Mouse (Mus musculus): ENCODE data around the gene Xk. TPM values are rescaled to one million over a fixed set of nuclear protein-coding genes. Genes with fewer than 3 reads are reported as not detected.
"Not testable (repeated sequence)": the region's sequence is repeated elsewhere in the genome, so short reads cannot be mapped to it uniquely, and the experiment has no call there.

Gene Xk
- total RNA-seq, 2 experiments from 2014 or later, result 13.2 to 15.7 TPM

DNA sequence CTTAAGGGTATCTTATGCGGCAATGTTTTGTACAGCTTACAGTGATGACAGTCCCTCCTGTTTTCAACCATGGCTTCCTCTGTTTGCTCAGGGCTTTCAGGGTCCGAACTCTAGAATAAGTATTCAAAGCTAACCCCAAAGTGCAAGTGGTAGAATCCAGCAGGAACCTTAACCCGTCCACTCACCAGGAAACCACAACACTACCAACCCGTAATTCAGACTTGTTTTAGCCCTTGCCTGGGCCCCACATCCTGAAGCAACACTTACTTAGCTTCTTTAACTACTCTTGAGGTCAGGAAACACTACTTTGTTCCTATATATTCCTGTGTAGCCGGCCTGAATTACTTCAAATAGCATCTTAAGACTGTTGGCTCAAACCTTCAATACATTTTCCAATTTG is 30.2 kb downstream of the Xk start:
- intact Hi-C loops (cut with DNase I), result no loop called here
- no peak for DNase-seq (ENCODE audit: low spot score in 2 of 2)

DNA sequence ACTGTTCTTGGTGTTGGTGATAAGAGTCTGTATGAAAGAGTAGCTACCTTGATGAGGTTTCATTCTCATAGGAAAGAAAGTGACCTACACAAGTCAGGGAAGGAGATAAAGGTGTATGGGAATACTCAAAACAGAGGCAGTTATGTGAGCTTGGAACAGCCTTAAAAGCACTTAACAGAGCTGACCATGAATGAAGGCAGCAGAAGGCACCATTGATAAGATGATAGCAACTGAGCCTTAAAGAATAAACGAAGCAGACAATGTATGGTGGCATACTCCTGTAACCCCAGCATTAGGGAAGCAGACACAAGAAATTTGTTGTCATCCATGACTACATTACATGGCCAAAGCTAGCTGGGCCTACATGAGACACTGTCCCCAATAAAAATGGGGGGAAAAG is 30.9 kb downstream of the Xk start:
- no peak for DNase-seq (ENCODE audit: low spot score in 2 of 2)
- intact Hi-C loops (cut with DNase I), result no loop called here

GRCm38 (mm10) chrX:9316457-9316856 is 43.9 kb downstream of the Xk start:
- DNase-seq (ENCODE audit: low spot score in 2 of 2); intact Hi-C loops (cut with DNase I): not testable (repeated sequence)

GRCm38 (mm10) chrX:9327954-9328353 is 55.4 kb downstream of the Xk start:
- DNase-seq (ENCODE audit: low spot score in 2 of 2), result not testable (repeated sequence)
- intact Hi-C loops (cut with DNase I), result loop anchor here (10.0 kb wide), 1 partner anchor 197 kb away; no protein-coding TSS in a partner anchor

DNA sequence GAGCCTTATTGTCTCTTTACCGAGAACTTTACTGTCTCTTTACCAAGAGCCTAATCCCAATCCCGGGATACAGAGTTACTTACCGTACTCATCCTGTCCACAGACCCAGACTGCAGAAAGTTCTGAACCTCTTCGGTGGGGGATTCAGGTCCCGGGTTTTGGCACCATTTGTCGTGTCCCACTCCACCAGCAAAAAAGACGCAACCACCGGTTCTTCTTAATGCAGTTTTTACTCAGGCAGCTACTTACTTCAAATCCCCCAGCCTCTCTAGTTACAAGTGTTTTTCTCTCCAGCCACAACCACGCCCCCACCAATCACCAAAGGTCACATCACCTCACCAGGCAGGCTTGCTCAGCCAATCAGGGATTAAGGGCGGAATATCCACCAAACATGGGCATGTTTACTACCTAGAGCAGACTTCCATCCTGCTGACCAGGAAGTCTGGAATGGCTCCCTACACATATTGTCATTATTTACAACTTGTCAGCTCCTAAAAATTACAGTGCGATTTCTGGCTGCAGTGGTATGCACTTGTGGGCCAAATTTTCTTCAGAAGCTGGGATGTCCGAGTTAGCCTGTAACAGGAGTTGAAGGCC is 59.9 kb downstream of the Xk start:
- intact Hi-C loops (cut with DNase I); DNase-seq (ENCODE audit: low spot score in 2 of 2): not testable (repeated sequence)

- intact Hi-C loops (cut with DNase I), result not testable (repeated sequence)
Measured at GRCm38 (mm10) chrX:9333035-9333434, 60.5 kb downstream of the Xk start.

DNA sequence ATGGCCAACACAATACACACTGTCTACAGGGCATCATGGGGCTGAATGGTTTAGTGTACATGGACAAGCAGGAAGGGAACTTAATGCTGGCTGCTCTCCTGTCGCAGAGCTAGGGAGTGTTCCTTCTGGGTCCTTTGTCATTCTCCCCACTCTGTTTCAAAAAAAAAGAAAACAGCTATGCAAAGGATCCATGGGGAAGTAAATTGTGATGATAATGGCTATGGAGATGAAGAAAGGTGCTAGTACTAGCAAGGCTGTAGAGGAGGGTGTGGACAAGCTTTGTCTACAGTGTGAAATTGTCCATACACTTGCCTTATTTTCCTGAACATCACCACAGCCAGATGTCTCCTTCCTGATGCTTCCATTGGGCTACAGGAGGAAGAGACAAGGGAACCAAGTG is 62.4 kb downstream of the Xk start:
- intact Hi-C loops (cut with DNase I); DNase-seq (ENCODE audit: low spot score in 2 of 2): not testable (repeated sequence)

More at GRCm38 (mm10) chrX:9333035-9333434, 60.5 kb downstream of the Xk start:
- peak in 1 of 2 experiments; percentile 18 for DNase-seq (ENCODE audit: low spot score in 2 of 2)

DNA sequence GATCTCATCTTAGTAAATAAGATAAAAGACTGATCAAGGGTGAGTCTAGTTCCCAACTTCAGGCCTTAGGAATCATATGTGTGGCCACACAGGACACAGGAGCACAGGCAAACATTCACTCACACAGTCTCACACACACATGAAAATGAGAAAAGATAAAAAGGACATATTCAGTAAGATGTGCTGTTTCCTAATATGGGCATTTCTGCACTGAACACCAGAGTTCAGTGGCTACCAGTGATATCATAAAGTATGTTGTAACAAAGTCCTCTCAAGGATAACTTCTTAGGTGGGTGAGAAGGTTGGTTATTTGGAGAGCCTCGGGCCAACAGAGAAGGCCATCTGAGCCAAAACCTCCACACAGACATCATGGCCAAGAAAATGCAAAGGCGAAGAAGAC is 77.8 kb downstream of the Xk start, which contains the start of gene H2al1k:
Gene H2al1k, plus strand, starts transcription at position 301 of the 400 bp plus-strand sequence.
- intact Hi-C loops (cut with DNase I); DNase-seq (ENCODE audit: low spot score in 2 of 2): not testable (repeated sequence)

Other genes starting within 250 kb of the Xk start
- gene Fthl17e, start 239.3 kb upstream of the Xk start, total RNA-seq (2021), result not detected
- not detected for gene Fthl17f, start 209.7 kb upstream of the Xk start, total RNA-seq (2021)
- gene 4930402K13Rik, start 168.2 kb upstream of the Xk start, total RNA-seq (2021), result not detected
- gene Lancl3, start 72.9 kb upstream of the Xk start, total RNA-seq (2021), result 1 to 10 TPM; 5.8 to 6.9 TPM
- gene Gm14862, start 15.9 kb upstream of the Xk start, total RNA-seq (2021), result not detected
- gene H2al1m, start 11.0 kb downstream of the Xk start, total RNA-seq (2021), result not detected
- not detected for gene H2al1k, start 77.9 kb downstream of the Xk start, total RNA-seq (2021)
- under 1 TPM; 0.30 to 0.45 TPM for gene Cybb, start 215.0 kb downstream of the Xk start, total RNA-seq (2021)

All from left cerebral cortex, postnatal 36 days (tissue).